Mouse (Mus musculus): ENCODE measurements around the gene Ccdc148. TPM values are rescaled to one million over a fixed set of nuclear protein-coding genes. Genes with fewer than 3 reads are reported as not detected.

The Ccdc148 gene
- total RNA-seq, 4 experiments from 2014 or later: 12.4 to 16.4 (median 14.4) TPM

GRCm38 (mm10) chr2:59050245-59050824, 110.1 kb downstream of the Ccdc148 start:
- DNase-seq (ENCODE audit: low spot score in 2 of 2): no peak

- DNase-seq (ENCODE audit: low spot score in 2 of 2): no peak
Measured at GRCm38 (mm10) chr2:59049686-59050085, 110.8 kb downstream of the Ccdc148 start.

GRCm38 (mm10) chr2:59048775-59049451, 111.6 kb downstream of the Ccdc148 start:
- DNase-seq (ENCODE audit: low spot score in 2 of 2): no peak

GRCm38 (mm10) chr2:59043313-59044032, 117.0 kb downstream of the Ccdc148 start:
- no peak for DNase-seq (ENCODE audit: low spot score in 2 of 2)

- DNase-seq (ENCODE audit: low spot score in 2 of 2): no peak
Measured at GRCm38 (mm10) chr2:59042616-59043015, 117.9 kb downstream of the Ccdc148 start.

GRCm38 (mm10) chr2:59036433-59036832, 124.0 kb downstream of the Ccdc148 start:
- DNase-seq (ENCODE audit: low spot score in 2 of 2): no peak

GRCm38 (mm10) chr2:59035206-59035605, 125.3 kb downstream of the Ccdc148 start:
- DNase-seq (ENCODE audit: low spot score in 2 of 2): no peak

GRCm38 (mm10) chr2:59034281-59034680, 126.2 kb downstream of the Ccdc148 start:
- no peak for DNase-seq (ENCODE audit: low spot score in 2 of 2)

GRCm38 (mm10) chr2:59024558-59024957, 135.9 kb downstream of the Ccdc148 start:
- DNase-seq (ENCODE audit: low spot score in 2 of 2): peak in 1 of 2 experiments; percentile 14

GRCm38 (mm10) chr2:59007356-59007755, 153.1 kb downstream of the Ccdc148 start:
- DNase-seq (ENCODE audit: low spot score in 2 of 2): no peak

- DNase-seq (ENCODE audit: low spot score in 2 of 2): no peak
Measured at GRCm38 (mm10) chr2:59006567-59007340, 153.7 kb downstream of the Ccdc148 start.

GRCm38 (mm10) chr2:58997151-58997550, 163.3 kb downstream of the Ccdc148 start:
- DNase-seq (ENCODE audit: low spot score in 2 of 2): no peak

GRCm38 (mm10) chr2:58992431-58993191, 167.9 kb downstream of the Ccdc148 start:
- DNase-seq (ENCODE audit: low spot score in 2 of 2): no peak

- DNase-seq (ENCODE audit: low spot score in 2 of 2): no peak
Measured at GRCm38 (mm10) chr2:58978095-58978494, 182.4 kb downstream of the Ccdc148 start.

GRCm38 (mm10) chr2:58971507-58972275, 188.8 kb downstream of the Ccdc148 start:
- no peak for DNase-seq (ENCODE audit: low spot score in 2 of 2)

- DNase-seq (ENCODE audit: low spot score in 2 of 2): no peak
Measured at GRCm38 (mm10) chr2:58956770-58957300, 203.6 kb downstream of the Ccdc148 start.

GRCm38 (mm10) chr2:58956351-58956750, 204.1 kb downstream of the Ccdc148 start:
- DNase-seq (ENCODE audit: low spot score in 2 of 2): no peak

- no peak for DNase-seq (ENCODE audit: low spot score in 2 of 2)
Measured at GRCm38 (mm10) chr2:58952101-58952500, 208.4 kb downstream of the Ccdc148 start.

GRCm38 (mm10) chr2:58948796-58949195, 211.7 kb downstream of the Ccdc148 start:
- no peak for DNase-seq (ENCODE audit: low spot score in 2 of 2)

GRCm38 (mm10) chr2:58941361-58941760, 219.1 kb downstream of the Ccdc148 start:
- DNase-seq (ENCODE audit: low spot score in 2 of 2): peak in 1 of 2 experiments; percentile 11
